Mouse (Mus musculus): ENCODE measurements around the gene Lgals3.
A peak's percentile ranks its signal among the peaks of the same experiment; 100 is the strongest.

Gene Lgals3

GRCm38 (mm10) chr14:47370790-47371189, 3.2 kb downstream of the Lgals3 start:
- no peak for DNase-seq (ENCODE audit: low spot score)

- no peak for DNase-seq (ENCODE audit: low spot score)
Measured at GRCm38 (mm10) chr14:47371689-47372088, 4.1 kb downstream of the Lgals3 start.

GRCm38 (mm10) chr14:47373728-47374678, 6.5 kb downstream of the Lgals3 start:
- peak; percentile 11 for DNase-seq (ENCODE audit: low spot score)

- DNase-seq (ENCODE audit: low spot score): no peak
Measured at GRCm38 (mm10) chr14:47376526-47376925, 9.0 kb downstream of the Lgals3 start.

- no peak for DNase-seq (ENCODE audit: low spot score)
Measured at GRCm38 (mm10) chr14:47378336-47378735, 10.8 kb downstream of the Lgals3 start.

- DNase-seq (ENCODE audit: low spot score): no peak
Measured at GRCm38 (mm10) chr14:47383911-47384310, 16.4 kb downstream of the Lgals3 start.

- DNase-seq (ENCODE audit: low spot score): no peak
Measured at GRCm38 (mm10) chr14:47384653-47385052, 17.1 kb downstream of the Lgals3 start.

- no peak for DNase-seq (ENCODE audit: low spot score)
Measured at GRCm38 (mm10) chr14:47386125-47386524, 18.6 kb downstream of the Lgals3 start.

GRCm38 (mm10) chr14:47393354-47394094, 26.0 kb downstream of the Lgals3 start:
- no peak for DNase-seq (ENCODE audit: low spot score)

GRCm38 (mm10) chr14:47395007-47395406, 27.5 kb downstream of the Lgals3 start:
- DNase-seq (ENCODE audit: low spot score): no peak

- DNase-seq (ENCODE audit: low spot score): no peak
Measured at GRCm38 (mm10) chr14:47395462-47396026, 28.0 kb downstream of the Lgals3 start.

- peak; percentile 15 for DNase-seq (ENCODE audit: low spot score)
Measured at GRCm38 (mm10) chr14:47396165-47396652, 28.7 kb downstream of the Lgals3 start.

- DNase-seq (ENCODE audit: low spot score): no peak
Measured at GRCm38 (mm10) chr14:47402735-47403134, 35.2 kb downstream of the Lgals3 start.

GRCm38 (mm10) chr14:47406000-47406399, 38.4 kb downstream of the Lgals3 start:
- no peak for DNase-seq (ENCODE audit: low spot score)

- no peak for DNase-seq (ENCODE audit: low spot score)
Measured at GRCm38 (mm10) chr14:47417346-47417745, 49.8 kb downstream of the Lgals3 start.

- DNase-seq (ENCODE audit: low spot score): peak; percentile 87
Measured at GRCm38 (mm10) chr14:47417775-47418665, 50.5 kb downstream of the Lgals3 start, which contains the start of gene Dlgap5. Gene Dlgap5, minus strand, starts transcription at chr14:47418407.

GRCm38 (mm10) chr14:47418666-47418991, 51.1 kb downstream of the Lgals3 start:
- DNase-seq (ENCODE audit: low spot score): no peak

- no peak for DNase-seq (ENCODE audit: low spot score)
Measured at GRCm38 (mm10) chr14:47419034-47419625, 51.6 kb downstream of the Lgals3 start.

- no peak for DNase-seq (ENCODE audit: low spot score)
Measured at GRCm38 (mm10) chr14:47419723-47420276, 52.2 kb downstream of the Lgals3 start.

GRCm38 (mm10) chr14:47421606-47422005, 54.1 kb downstream of the Lgals3 start:
- no peak for DNase-seq (ENCODE audit: low spot score)

- DNase-seq (ENCODE audit: low spot score): no peak
Measured at GRCm38 (mm10) chr14:47422466-47422865, 54.9 kb downstream of the Lgals3 start.

Measured in ovary, postnatal 14 days (tissue).